ENCODE assay signal across 9 mouse cellular contexts in the genomic region with DNA sequence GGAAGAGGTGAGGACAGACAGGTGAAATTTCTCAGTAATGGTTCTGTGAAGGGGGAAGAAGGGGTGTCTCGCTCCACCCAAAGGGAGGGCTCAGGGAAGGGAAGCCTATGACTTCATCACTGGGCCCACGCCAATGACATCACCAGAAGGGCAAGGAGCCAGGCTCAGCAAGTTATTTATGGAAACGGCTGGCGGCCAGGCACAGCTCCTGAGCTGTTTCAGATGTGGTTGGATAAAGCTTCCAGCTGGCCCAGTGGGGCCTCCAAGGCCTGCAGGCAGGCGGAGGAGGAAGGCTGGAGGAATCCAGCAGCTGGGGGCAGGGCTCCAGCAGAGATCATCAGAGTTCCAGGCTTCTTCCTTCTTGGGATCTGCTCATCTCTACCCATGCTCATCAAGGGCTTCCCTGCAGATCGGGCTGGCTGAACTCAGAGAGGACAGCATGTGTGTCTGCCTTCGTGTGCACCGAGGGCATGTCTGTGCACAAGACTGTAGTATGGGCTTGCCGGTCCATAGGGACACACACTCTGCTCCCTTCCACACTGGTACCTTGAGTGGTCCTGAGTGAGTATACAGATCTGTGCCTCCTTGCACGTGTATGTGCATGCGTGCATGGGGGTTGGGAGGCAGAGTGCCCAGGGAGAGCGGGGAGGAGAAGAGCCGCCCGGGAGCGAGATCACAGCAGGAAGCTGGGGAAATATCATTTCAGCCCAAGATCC.
DNase-seq lines count a peak whose midpoint lies in the region; ATAC-seq lines count a peak whose summit lies in the region.
"Had no signal": no experiment of that assay in that cellular context is flagged by ENCODE, and none has a peak within 500 bp of the region (broad histone marks: within the 10 kb centered on the region; RNA-seq: fewer than 3 reads in every experiment).

No protein-coding gene starts in this region.

- peak overlapping the region; percentile 86 for H3K27ac ChIP-seq in embryonic facial prominence, embryonic 15.5 days (replicated peaks)
- peak overlapping the region; percentile 95 for H3K27ac ChIP-seq in heart, embryonic 12.5 days (ENCODE audit: poor library complexity, severe bottlenecking)
- H3K27ac ChIP-seq in kidney, embryonic 14.5 days (ENCODE audit: low read depth, low read length) = peak overlapping the region; percentile 44; the same call in 1 of the 2 replicates
- H3K27ac ChIP-seq in limb, embryonic 10.5 days = peak overlapping the region; percentile 64; the same call in 1 of the 2 replicates
- H3K27ac ChIP-seq in neural tube, embryonic 14.5 days (ENCODE audit: low read depth, low read length) = peak overlapping the region; percentile 36; the same call in 1 of the 2 replicates
- H3K27ac ChIP-seq: liver, embryonic 14.5 days had no signal

- no peak overlapping the region for H3K9ac ChIP-seq in embryonic facial prominence, embryonic 15.5 days
- peak overlapping the region; percentile 34 for H3K9ac ChIP-seq in heart, embryonic 12.5 days
- H3K9ac ChIP-seq in kidney, embryonic 14.5 days (ENCODE audit: low read depth, low read length) = no peak overlapping the region
- no peak overlapping the region for H3K9ac ChIP-seq in neural tube, embryonic 14.5 days (replicated peaks; ENCODE audit: low read depth, low read length)
- H3K9ac ChIP-seq: liver, embryonic 14.5 days had no signal

- DNase-seq in spleen, postnatal 36 days (ENCODE audit: low spot score in 2 of 2) = peak; percentile 5 to 6
- no peak for DNase-seq in spleen, adult 12 weeks (ENCODE audit: low spot score)
- peak; percentile 70 for DNase-seq in limb, embryonic 10.5 days (ENCODE audit: low spot score)
- DNase-seq in urinary bladder, postnatal 25 days (ENCODE audit: low spot score) = peak; percentile 79

- peak; percentile 92 for ATAC-seq in embryonic facial prominence, embryonic 15.5 days (ENCODE audit: insufficient number of reproducible peaks, low FRiP score, low TSS enrichment, low read depth)
- peak; percentile 92 for ATAC-seq in heart, embryonic 12.5 days (ENCODE audit: insufficient number of reproducible peaks, low FRiP score)
- peak; percentile 91 for ATAC-seq in kidney, embryonic 14.5 days (ENCODE audit: low FRiP score, low TSS enrichment)
- peak; percentile 83 for ATAC-seq in neural tube, embryonic 14.5 days (ENCODE audit: low read depth)

- H3K4me1 ChIP-seq in embryonic facial prominence, embryonic 15.5 days = peaks cover 28% of the 10 kb centered on the region
- H3K4me1 ChIP-seq in heart, embryonic 12.5 days (replicated peaks) = peaks cover 24% of the 10 kb centered on the region
- no peaks in the 10 kb centered on the region for H3K4me1 ChIP-seq in kidney, embryonic 14.5 days (ENCODE audit: control insufficient read depth, insufficient read depth, low read length)
- H3K4me1 ChIP-seq in limb, embryonic 10.5 days = peaks cover 43% of the 10 kb centered on the region
- peaks cover 4% of the 10 kb centered on the region; the same call in 1 of the 2 replicates for H3K4me1 ChIP-seq in neural tube, embryonic 14.5 days (ENCODE audit: control insufficient read depth, insufficient read depth, low read length)

- WGBS in embryonic facial prominence, embryonic 15.5 days = 17% methylated on average over 15 of the region's 15 CpGs
- 20% methylated on average over 15 of the region's 15 CpGs for WGBS in heart, embryonic 12.5 days
- WGBS in kidney, embryonic 14.5 days = 37% methylated on average over 15 of the region's 15 CpGs
- WGBS in limb, embryonic 10.5 days = 62% methylated on average over 15 of the region's 15 CpGs
- 40% methylated on average over 15 of the region's 15 CpGs for WGBS in neural tube, embryonic 14.5 days

- peak overlapping the region; percentile 36 for H3K4me2 ChIP-seq in embryonic facial prominence, embryonic 15.5 days (replicated peaks)
- peak overlapping the region; percentile 57 for H3K4me2 ChIP-seq in heart, embryonic 12.5 days
- no peak overlapping the region for H3K4me2 ChIP-seq in kidney, embryonic 14.5 days (replicated peaks; ENCODE audit: low read depth, low read length)
- H3K4me2 ChIP-seq in neural tube, embryonic 14.5 days (ENCODE audit: low read depth, low read length) = no peak overlapping the region

- H3K27me3 ChIP-seq in embryonic facial prominence, embryonic 15.5 days = no peaks in the 10 kb centered on the region
- no peaks in the 10 kb centered on the region for H3K27me3 ChIP-seq in heart, embryonic 12.5 days (replicated peaks)
- no peaks in the 10 kb centered on the region for H3K27me3 ChIP-seq in kidney, embryonic 14.5 days (ENCODE audit: control insufficient read depth, insufficient read depth, low read length)
- 0 out of 2 replicates have a peak, but pooled peaks cover 2% of the 10 kb centered on the region for H3K27me3 ChIP-seq in limb, embryonic 10.5 days (ENCODE audit: low read depth, poor library complexity, severe bottlenecking)
- H3K27me3 ChIP-seq in neural tube, embryonic 14.5 days (ENCODE audit: control insufficient read depth, insufficient read depth, low read length) = no peaks in the 10 kb centered on the region

- H3K9me3 ChIP-seq in embryonic facial prominence, embryonic 15.5 days (replicated peaks) = no peaks in the 10 kb centered on the region
- H3K9me3 ChIP-seq in heart, embryonic 12.5 days (replicated peaks) = 0 out of 2 replicates have a peak, but pooled peaks cover 3% of the 10 kb centered on the region
- H3K9me3 ChIP-seq in kidney, embryonic 14.5 days (ENCODE audit: control insufficient read depth, low read length) = no peaks in the 10 kb centered on the region
- H3K9me3 ChIP-seq in limb, embryonic 10.5 days (replicated peaks) = no peaks in the 10 kb centered on the region
- no peaks in the 10 kb centered on the region for H3K9me3 ChIP-seq in neural tube, embryonic 14.5 days (ENCODE audit: control insufficient read depth, low read length)

- 0 out of 2 replicates have a peak overlapping the region, but pooled peaks have one; percentile 4 for H3K4me3 ChIP-seq in embryonic facial prominence, embryonic 15.5 days (replicated peaks)
- peak overlapping the region; percentile 30 for H3K4me3 ChIP-seq in heart, embryonic 12.5 days
- no peak overlapping the region for H3K4me3 ChIP-seq in kidney, embryonic 14.5 days (ENCODE audit: low read length)
- H3K4me3 ChIP-seq in limb, embryonic 10.5 days = no peak overlapping the region
- H3K4me3 ChIP-seq in neural tube, embryonic 14.5 days (ENCODE audit: low read depth, low read length) = no peak overlapping the region

- no peaks in the 10 kb centered on the region for H3K36me3 ChIP-seq in embryonic facial prominence, embryonic 15.5 days
- no peaks in the 10 kb centered on the region for H3K36me3 ChIP-seq in heart, embryonic 12.5 days
- H3K36me3 ChIP-seq in kidney, embryonic 14.5 days (ENCODE audit: control insufficient read depth, insufficient read depth, low read length) = no peaks in the 10 kb centered on the region
- H3K36me3 ChIP-seq in limb, embryonic 10.5 days = no peaks in the 10 kb centered on the region
- no peaks in the 10 kb centered on the region for H3K36me3 ChIP-seq in neural tube, embryonic 14.5 days (ENCODE audit: control insufficient read depth, insufficient read depth, low read length)

Comparison
In these comparisons a context has a peak if more than half of its experiments do, and no peak if none do; other contexts are left out.
1. H3K27ac ChIP-seq: peak in every context shown above with its lines; median percentile 95 in heart, embryonic 12.5 days; 86 in embryonic facial prominence, embryonic 15.5 days; 64 in limb, embryonic 10.5 days; 44 in kidney, embryonic 14.5 days; 36 in neural tube, embryonic 14.5 days.
2. H3K4me2 ChIP-seq: peak in embryonic facial prominence, embryonic 15.5 days (single experiment) and heart, embryonic 12.5 days (single experiment); none in kidney, embryonic 14.5 days (single experiment) and neural tube, embryonic 14.5 days (single experiment).
3. H3K4me3 ChIP-seq: peak in embryonic facial prominence, embryonic 15.5 days (single experiment) and heart, embryonic 12.5 days (single experiment); none in kidney, embryonic 14.5 days (single experiment), limb, embryonic 10.5 days (single experiment) and neural tube, embryonic 14.5 days (single experiment).
4. Peak in every context shown above with its lines, with median percentiles within 50 percentile points of each other: ATAC-seq.